Mouse (Mus musculus): ENCODE data around the gene Med27. TPM values are rescaled to one million over a fixed set of nuclear protein-coding genes. Genes with fewer than 3 reads are reported as not detected.

Med27 gene
- total RNA-seq, 2 experiments from 2014 or later = 26.5 to 28.2 TPM

DNA sequence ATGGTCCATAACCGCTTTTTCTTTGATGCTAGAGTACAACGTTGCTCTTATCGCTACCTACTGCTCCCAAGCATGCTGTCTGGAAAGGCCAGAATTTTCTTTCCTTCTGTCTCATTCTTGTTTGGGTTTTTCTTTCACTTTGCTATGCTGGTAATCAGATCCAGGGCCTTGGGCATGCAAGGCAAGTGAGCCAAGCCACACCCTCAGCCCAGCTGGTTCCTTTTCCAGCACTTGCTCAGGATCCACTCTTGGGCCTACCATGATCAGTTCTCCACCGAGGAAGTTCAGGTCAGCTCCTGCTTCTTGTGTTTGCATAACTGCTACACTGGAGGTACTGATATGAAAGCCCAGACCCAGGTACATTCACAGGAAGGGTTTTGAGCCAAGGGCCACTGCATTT, 44.5 kb downstream of the Med27 start:
- no peak for DNase-seq (ENCODE audit: low spot score in 2 of 2)

DNA sequence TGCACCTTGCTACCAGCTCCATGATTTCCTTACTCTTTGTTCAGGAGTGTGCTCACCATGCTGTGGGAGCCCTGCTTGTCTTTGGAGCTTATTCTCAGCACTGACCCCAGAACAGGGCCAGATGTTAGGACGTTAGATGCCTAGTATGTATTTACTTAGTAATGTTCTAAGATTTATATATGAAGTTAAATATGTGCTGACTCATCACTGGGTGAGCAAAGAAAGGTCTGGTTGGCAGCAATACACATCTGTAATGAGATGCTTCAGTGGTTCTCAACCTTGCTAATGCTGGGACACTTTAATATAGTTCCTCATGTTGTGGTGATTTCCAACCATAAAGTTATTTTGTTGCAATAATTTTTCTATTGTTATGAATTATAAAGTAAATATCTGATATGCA, 45.4 kb downstream of the Med27 start:
- DNase-seq (ENCODE audit: low spot score in 2 of 2) = no peak

DNA sequence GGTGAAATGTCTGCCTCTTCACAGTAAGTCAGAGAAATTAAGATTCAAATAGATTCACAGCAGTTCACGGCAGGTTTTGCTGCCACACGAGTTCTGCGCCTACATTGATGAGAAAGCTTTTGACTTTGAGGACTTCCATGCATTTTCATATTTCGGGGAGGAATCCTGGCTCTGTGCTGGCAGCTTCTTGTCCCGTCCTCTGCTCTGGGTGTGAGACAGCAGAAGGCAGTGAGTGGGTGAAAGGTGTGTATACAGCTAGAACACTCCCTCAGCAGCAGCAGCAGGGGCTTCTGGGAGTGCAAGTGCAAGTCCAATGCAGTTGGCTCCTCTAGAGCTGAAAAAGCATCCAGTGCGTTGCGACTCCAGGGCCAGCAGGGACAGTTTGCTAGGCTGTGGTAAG, 53.6 kb downstream of the Med27 start:
- no peak for DNase-seq (ENCODE audit: low spot score in 2 of 2)

DNA sequence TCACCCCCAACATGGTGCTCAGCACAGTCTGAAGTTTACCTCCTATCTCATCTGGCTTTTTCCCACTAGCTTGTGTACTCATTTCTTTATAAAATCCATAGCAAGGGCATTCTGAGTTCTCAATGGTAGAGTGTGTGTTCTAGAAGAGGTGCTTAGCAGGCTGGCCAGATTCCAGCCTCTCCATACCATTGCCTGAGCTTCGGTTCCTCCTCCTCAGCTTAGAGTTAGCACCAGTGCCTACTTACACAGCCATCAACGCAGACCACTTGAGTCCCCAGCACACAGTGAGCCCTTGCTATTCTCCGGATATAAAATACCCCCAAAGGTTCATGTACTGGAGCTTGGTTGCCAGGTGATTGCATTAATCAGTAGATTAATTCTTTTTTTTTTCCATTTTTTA, 54.2 kb downstream of the Med27 start:
- no peak for DNase-seq (ENCODE audit: low spot score in 2 of 2)

DNA sequence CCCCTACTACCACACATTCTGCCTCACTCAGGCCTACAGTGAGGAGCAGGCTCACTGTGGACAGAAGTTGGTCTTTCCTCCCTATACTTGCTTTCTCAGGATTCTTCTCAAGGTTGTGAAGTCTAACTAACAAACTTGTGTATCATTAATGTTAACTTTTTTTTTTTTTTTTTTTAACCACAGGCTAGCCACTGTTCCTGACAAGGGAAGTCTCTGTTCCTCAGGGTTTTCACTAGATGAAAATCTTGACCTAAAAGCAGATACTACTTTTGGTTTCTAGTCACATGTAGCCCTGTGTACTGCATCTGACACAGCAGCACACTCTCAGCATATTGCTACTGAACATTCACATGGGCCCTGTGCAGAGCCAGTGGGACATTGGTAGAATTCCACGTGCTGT, 55.2 kb downstream of the Med27 start:
- DNase-seq (ENCODE audit: low spot score in 2 of 2) = no peak

DNA sequence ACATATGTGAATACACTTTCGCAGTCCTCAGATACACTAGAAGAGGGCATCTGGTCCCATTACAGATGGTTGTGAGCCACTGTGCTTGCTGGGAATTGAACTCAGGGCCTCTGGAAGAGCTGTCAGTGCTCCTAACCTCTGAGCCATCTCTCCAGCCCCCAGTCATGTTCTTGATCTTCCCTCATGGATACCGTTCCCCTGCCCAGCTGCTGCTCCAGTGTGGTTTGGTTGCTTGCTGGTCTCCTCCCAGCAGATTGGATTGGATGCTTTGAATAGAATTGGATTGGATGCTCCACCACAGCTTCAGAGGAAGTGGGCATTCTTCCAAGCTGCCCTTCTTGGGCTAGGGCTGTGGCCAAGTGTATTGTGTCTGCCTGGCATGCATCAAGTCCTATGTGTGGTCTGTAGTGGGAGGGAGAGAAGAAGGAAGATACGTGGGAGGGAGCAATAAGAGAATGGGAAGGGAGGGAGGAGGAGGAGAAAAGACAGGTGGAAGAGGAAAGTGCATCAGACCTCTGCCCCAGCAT, 56.0 kb downstream of the Med27 start:
- DNase-seq (ENCODE audit: low spot score in 2 of 2) = no peak

DNA sequence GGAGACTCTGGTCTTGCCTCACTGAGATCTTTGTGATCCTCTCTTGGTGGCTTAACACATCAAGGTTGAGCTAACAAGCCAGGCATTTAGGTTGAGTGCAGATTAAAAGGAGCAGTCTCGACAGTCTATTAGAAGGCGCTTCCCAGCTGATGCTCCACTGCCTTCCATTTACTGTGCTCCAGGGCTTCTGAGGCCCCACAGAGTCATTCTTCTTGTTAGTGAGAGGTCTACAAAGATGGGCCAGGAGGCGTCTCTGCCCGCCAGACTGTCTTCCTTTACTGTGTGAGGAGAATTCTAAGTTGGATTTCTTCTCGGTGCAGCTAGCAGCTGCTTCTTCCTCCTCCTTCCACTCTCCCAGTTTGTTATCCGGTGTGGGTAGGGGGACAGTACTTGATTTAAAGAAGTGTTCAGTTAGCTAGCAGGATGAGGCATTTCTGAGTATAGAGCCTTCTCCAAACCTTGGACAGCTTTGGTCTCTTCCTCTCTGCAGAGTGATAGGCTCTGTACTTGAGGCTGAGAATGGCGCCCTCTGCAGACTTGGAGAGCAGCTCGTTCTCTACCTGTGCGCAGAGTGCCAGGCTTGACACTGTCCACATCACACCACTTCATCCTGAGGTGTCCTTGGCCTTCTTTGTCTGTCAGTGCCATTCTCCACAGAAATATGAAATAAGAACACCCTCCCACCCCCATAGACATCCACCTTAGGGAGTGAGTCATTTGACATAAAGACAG, 57.3 kb downstream of the Med27 start:
- DNase-seq (ENCODE audit: low spot score in 2 of 2) = no peak

DNA sequence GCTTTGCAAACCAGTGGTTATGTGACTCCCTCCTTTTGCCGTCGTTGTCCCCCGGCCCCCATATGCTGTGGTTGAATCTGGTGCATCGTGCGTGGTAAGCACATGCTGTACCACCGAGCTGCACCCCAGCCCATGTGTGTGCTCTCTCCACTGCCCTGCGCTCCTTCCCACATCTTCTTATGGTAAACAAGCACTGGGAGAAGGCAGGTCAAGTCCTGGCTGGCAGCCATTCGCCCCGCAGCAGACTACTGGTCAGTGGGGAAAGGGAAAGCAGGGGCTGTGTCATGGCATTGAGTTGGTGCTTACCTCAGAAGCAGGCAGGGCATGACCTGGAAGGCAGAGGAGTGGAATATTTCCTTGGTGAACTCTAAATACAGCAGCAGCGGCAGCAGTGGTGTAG, 58.3 kb downstream of the Med27 start:
- DNase-seq (ENCODE audit: low spot score in 2 of 2) = no peak

DNA sequence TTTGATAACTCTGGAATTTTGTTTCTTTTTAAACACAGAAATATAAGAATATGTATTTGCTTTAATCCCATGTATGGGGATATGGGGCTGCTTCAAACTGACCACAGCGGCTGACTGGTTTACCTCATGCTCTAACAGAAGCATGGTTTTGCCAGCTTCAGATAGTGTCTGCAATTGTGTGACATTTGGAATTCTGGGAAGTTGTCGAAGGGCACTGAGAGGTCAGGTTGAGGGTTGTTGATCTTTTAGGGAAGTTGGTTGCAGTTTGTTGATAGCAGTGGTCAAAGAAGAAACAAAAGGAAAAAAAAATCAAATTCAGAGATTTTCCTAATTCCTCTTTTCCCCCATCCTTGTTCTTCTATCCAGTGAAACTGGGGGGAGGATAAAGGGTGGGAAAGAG, 59.2 kb downstream of the Med27 start:
- DNase-seq (ENCODE audit: low spot score in 2 of 2) = no peak

DNA sequence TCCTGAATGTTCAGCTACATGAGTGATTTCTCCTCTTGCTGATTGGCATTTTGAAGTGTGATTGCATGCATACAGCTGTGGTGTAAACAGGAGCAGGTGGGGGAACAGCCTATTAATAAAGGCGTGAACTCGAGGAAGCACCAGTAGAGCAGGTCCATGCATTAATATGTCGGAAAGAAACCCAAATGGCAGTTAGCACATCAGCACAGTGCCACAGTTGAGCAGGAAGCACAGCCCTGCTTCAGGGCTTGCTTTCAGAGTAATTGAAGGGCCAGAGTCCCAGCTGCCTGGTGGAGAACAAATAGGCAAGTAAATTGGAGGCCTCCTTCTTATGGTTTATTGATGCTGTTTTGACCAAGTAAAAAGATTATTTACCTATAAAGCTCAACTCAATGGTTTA, 60.7 kb downstream of the Med27 start:
- no peak for DNase-seq (ENCODE audit: low spot score in 2 of 2)

DNA sequence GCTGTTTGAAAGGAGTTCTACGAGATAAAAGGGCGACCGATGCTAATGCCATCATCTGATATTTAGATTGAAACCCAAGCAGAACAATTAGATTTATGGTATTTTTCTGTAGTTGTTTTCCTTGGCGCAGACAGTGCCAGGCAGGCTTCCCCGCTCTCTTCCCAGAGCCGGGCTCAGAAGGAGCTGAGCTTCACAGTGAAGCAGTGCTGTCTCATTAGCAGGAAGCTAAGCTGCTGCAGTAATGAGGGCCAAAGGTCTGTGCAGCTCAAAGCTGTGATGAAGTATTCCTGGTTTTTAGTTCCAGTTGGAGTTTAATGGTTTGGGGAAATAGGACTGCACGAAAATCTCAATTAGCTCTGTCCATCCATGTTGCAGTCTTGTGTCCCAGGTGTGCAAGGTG, 61.1 kb downstream of the Med27 start:
- no peak for DNase-seq (ENCODE audit: low spot score in 2 of 2)

DNA sequence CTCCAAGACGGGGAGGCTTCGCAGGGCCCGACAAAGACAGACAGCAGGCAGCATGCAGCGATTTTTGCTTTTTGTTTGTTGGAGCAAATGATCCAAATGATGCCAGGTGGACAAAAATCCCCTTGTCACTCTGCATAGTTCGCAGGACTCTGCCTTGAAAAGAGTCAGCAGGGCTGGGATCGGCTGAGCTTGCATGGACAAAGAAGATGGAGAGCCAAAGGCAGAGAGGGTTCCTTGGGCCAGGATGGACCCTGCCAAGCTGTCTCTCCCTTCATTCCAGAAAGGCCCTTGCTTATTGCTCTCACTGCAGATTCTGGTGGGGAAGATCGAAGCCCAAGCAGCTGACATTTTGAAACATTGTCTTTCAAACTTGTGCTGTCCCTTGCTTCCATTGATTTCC, 64.3 kb downstream of the Med27 start:
- DNase-seq (ENCODE audit: low spot score in 2 of 2) = no peak

DNA sequence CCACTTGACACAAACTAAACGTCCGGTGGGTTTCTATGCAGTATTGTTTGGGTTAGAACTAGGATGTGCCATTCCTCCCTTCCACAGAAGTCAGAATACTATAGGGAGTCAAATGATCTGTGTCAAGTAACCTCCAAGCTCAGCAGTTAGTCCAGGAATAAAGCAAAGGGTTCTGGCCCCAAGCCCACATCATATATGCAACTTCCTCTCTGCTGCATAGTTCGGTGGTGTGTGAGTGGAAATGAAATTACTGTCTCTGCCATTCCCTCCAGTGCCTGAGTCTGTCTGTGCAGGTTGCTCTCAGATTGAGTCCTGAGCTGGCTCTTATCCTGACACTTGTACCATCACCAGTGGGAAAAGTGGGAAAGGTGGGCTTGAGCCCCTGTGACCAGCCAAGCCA, 65.8 kb downstream of the Med27 start:
- DNase-seq (ENCODE audit: low spot score in 2 of 2) = no peak

DNA sequence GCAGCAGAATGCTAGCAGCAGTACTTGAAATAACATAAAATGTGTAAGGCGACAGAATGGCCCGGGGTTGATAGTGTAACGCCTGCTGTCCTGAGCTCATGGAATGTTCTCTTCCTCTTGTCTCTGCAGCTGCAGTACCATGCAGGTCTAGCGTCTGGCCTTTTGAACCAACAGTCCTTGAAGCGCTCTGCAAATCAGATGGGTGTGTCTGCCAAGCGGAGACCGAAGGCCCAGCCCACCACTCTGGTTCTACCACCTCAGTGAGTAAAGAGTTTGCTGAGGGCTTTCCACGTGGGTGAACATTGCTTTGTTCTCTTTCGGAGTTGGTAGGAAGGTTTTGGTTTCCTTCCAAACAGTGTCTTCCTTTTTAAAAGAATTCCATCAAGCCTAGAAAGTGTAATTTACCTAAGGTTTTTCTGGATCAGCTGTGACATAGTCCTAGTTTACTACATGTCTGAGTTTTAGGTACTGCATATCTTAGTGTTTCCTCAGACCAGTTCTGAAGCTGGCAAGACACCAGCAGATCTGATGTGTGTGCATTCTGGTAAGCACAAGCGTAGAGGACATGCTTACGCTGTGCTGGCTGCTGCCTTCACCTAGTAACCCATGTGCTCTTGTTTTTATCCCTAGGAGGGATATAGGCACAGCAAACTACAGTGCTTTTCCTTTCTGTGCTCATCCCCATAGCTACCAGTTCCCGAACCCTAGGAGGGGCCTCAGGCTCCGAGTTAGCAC, 66.8 kb downstream of the Med27 start:
- no peak for DNase-seq (ENCODE audit: low spot score in 2 of 2)

DNA sequence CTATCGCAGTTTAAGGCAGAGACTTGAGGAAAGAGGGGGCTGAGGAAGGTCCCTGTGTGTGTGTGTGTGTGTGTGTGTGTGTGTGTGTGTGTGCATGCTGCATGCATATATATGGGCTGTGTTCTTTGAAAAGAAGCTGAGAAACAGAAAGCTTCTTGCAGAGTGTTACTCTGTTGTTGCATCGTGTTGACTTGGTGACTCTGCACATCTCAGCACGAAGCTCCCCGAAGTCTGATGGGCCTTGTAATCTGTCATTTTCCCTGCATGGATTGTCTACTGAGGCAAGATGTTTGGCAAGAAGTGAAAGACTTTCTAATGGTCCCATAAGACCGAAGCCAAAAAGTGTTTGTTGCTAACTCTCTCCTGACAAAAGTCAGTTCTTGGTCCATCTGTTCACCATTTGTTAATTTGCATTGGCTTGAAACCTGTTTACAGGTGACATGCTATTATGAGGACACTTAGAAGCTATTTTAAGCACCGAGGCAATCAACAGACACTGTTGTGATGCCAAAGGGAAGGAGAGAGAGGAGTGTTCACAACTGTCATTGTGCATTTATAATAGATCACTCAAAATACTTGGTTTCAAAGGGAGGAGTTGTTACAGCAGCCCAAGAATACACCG, 68.3 kb downstream of the Med27 start:
- no peak for DNase-seq (ENCODE audit: low spot score in 2 of 2)

DNA sequence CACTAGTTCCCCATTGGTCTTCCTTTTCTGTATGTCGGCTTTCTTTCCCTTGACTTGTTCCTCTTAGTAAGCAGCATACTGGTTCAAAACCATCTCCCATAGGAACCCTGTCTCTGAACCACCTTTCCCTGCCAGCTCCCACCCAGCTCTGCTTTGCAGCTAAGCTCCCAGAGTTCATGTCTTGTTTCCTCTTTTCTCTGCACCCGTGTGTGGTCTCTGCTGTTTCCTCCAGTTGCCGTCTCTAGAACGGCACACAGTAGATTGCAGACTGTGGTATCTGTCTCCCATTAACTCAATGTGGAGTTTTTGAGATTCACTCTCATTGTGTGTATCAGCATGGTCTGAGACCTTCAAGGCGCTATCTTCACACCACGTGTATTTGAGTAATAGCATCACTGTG, 71.9 kb downstream of the Med27 start:
- no peak for DNase-seq (ENCODE audit: low spot score in 2 of 2)

DNA sequence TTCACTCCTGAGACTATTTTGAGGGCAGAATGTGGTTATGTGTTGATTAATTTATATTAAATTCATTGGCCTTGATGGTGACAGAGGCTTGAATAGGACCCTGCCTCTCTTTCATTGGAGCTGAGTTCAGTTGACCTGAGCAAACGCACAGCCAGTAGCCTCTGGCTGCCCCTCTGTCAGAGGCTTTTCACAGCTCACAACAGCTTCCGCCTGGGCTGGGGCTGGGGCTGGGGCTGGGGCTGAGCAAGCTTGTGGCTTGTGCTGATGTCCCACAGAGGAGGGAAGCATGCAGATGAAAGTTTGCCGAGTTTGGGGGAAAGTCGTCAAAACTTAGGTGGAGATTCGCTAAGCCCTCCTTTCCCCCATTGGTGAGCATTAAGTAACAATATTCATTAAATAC, 72.8 kb downstream of the Med27 start:
- no peak for DNase-seq (ENCODE audit: low spot score in 2 of 2)

DNA sequence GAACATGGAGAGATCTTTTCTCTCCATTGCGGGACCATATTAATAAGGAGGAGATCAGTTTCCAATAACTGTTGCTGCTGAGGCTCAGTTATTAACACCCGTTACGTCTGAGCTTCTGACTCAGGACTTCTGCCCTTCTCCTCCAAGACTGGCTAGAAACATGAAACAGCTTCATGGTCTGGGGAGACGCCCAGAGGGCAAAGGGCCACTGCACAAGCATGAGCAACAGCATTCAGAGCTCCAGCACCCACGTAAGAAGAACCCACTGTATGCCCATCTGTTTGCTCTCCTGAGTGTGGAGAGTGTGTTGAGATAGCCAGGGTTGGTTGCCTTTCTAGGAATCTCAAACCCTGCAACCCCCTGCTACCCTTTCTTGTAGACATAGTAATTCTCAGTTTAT, 73.3 kb downstream of the Med27 start:
- no peak for DNase-seq (ENCODE audit: low spot score in 2 of 2)

DNA sequence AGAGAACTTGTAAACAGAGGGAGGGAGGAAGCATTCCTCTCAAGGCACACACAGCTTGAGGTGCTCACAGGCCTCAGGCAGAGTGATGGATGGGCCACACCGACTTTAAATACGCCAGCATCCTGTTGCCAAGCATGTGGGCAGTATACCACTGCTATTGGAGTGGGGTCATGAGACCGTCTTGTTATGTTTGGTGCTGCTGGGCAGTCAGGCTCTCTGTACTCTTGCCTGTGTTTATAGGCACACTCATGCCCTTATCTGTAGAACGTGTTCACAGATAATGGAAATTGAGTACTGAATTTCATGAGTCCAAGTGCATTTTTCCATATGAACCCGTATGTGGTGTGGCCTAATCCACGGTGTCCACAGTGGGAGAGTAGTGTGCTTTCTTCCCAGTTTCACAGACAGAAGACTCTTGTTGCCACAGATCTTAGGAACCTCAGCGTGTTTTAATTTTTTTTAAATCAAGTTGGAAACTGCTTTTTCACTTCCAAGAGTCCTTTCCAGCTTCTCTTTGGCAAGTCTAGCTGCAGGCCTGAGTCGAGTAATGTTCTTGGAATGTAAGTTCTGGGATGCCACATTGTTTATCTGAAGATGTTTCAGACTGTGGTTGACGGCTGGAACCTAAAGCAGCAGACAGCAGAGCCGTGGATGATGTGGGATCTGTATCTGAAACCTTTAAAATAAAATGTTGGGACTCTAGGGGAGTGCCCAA, 75.7 kb downstream of the Med27 start:
- no peak for DNase-seq (ENCODE audit: low spot score in 2 of 2)

DNA sequence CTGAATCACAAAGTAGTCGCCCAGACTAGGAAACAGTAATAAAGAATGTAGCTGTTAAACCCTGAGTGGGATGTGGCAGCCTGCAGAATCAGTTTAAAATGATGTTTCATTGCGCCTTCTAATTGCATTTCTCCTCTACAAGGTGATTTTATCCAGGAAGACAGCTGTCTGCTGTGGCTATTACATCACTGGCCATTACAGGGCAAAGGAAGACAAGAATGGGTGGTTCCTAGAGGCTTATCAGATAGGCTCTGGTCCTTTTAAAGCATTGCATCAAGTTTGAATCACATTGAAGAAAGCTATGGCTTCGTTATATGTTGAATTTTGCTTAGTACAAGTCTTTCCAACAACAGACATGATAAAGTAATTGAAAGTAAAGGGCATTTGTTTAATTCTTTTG, 76.4 kb downstream of the Med27 start:
- no peak for DNase-seq (ENCODE audit: low spot score in 2 of 2)

DNA sequence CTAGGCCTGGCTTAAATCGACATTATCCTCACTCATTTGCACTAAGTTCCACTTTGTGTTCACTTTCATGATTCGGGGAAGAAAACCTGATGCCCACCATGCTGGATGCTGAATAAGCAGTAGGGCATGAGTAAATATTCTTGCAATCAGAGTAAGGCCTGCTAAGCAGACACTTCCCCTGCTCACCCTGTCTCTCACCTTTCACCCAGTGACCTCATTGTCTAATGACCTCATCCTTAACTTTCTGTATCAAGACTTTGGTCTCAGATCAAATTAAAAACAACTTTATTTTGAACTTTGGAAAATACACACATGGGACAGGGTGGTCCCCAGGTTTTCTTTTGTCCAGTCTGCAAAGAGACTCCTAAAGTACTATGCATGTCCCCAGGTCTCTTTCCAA, 78.8 kb downstream of the Med27 start:
- DNase-seq (ENCODE audit: low spot score in 2 of 2) = no peak

DNA sequence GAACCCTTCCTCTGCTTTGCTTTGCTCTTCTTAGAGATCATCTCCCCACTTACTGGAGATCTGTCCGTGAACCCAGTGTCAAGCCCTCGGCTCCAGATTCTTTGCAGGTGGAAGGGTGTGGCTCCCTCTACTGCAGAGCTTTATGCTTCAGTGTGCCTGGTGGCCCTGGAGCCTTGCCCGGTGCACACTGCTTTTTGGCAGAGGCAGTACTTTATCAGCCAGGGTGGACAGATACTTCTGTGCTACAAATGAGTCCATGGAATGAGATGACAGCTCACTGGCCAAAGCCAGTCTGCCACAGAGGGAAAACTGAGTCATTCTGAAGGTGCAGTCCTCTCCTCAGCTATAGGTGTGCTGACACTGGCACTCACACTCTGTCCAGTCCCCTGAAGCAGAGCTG, 80.1 kb downstream of the Med27 start:
- DNase-seq (ENCODE audit: low spot score in 2 of 2) = peak in 1 of 2 experiments; percentile 37

Measured in adrenal gland, adult 18-20 months (tissue).